Mouse (Mus musculus) neutrophil, adult 5-6 weeks (primary cell): ENCODE measurements around the gene Il16. TPM values are rescaled to one million over a fixed set of nuclear protein-coding genes. Genes with fewer than 3 reads are reported as not detected.

Source experiments
- total RNA-seq: library from RNA; stranded (forward); fragments of 200-1000 nt; gene quantifications from 2 replicates; pipeline ENCODE4 v1.2.3, GENCODE M21; 2017

The Il16 gene
- total RNA-seq, 1 experiment from 2014 or later, result 474 TPM

Other genes with a start within 250 kb of the Il16 start
- 0.35 TPM in 1 of 2 replicates, not detected in the other for gene Tmc3, start 160.8 kb downstream of the Il16 start, total RNA-seq
- gene Stard5, start 113.8 kb downstream of the Il16 start, total RNA-seq, result 49.9 and 57.6 TPM in 2 replicates
- gene Cfap161, start 49.2 kb upstream of the Il16 start, total RNA-seq, result not detected in 2 replicates
- gene Tlnrd1, start 138.6 kb upstream of the Il16 start, total RNA-seq, result 9.3 and 9.8 TPM in 2 replicates
- 17.8 and 19.8 TPM in 2 replicates for gene Mesd, start 138.7 kb upstream of the Il16 start, total RNA-seq